Mouse (Mus musculus) thymus, adult 2 months (tissue): Measurements from ENCODE around the gene Dsn1.

Experiments used
- CTCF ChIP-seq: fragments of 200-500 bp; IDR thresholded peaks from 2 replicates; pipeline ENCODE4 v1.5.1; 2012; ENCODE audit warnings: mild to moderate bottlenecking, control low read depth, low read length, moderate library complexity, borderline replicate concordance; ENCODE audit not compliant: control insufficient read depth, poor library complexity, insufficient read depth; ENCODE audit errors: extremely low read depth
- POLR2A ChIP-seq: fragments of 200-500 bp; IDR thresholded peaks from 2 replicates; pipeline ENCODE4 v1.6.1; 2012; ENCODE audit warnings: mild to moderate bottlenecking, low read length, control low read depth, moderate library complexity; ENCODE audit not compliant: control insufficient read depth, poor library complexity, insufficient read depth; ENCODE audit errors: extremely low read depth

DNA sequence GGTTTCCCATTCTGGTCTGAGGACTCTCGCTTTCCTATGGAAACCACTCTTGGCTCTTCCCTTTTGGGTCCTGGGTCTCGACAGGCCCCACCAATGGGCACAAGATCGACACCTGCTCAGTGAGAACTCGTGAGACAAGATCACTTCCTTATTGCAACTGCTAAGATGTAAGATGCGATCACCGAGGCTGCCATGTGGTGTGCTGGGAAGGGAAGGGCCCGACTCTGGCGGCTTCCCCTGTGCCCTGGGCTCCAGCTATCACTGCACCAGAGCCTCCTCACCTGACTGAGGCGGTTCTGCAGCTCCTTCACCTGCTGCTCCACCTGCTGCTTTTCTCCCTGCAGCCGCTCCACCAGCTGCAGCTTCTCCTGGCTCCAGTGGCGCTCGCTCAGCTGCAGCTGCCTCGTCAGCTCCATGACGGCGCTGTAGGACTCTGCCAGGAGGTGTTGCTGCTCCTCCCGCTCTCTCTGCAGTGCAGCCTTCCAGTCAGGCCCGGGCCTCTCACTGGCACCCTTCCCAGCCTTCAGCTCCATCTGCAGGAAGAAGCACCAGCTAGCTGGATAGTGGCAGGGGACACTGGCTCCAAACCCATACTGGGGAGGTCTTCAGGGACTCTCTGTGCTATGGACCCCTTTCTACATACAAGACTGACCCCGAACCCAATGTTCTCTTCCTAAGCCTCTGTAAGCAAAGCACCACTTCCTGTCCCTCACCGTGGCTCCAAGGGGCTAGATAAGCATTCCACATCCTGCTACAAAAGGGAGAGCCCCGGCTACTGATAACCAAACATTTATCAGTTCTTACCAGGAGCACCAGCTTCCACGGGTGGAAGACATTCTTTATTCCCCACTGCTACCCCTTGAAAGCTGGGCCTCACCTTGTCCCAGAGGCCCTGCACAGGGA, 20.4 kb upstream of the Dsn1 start:
- no peak for TF ChIP-seq POLR2A
- no peak for TF ChIP-seq CTCF
